Mouse (Mus musculus) ES-E14 (cell line): ENCODE measurements around the gene Tmem108.

ENCODE experiments used
- ZC3H11A ChIP-seq: IDR thresholded peaks from 2 replicates; pipeline ENCODE4 v1.6.1; 2012; ENCODE audit warnings: low read depth, mild to moderate bottlenecking, inconsistent platforms, low read length, borderline replicate concordance
- ZNF384 ChIP-seq: IDR thresholded peaks from 2 replicates; pipeline ENCODE4 v1.6.1; 2012; ENCODE audit warnings: low read depth, low read length, inconsistent platforms

DNA sequence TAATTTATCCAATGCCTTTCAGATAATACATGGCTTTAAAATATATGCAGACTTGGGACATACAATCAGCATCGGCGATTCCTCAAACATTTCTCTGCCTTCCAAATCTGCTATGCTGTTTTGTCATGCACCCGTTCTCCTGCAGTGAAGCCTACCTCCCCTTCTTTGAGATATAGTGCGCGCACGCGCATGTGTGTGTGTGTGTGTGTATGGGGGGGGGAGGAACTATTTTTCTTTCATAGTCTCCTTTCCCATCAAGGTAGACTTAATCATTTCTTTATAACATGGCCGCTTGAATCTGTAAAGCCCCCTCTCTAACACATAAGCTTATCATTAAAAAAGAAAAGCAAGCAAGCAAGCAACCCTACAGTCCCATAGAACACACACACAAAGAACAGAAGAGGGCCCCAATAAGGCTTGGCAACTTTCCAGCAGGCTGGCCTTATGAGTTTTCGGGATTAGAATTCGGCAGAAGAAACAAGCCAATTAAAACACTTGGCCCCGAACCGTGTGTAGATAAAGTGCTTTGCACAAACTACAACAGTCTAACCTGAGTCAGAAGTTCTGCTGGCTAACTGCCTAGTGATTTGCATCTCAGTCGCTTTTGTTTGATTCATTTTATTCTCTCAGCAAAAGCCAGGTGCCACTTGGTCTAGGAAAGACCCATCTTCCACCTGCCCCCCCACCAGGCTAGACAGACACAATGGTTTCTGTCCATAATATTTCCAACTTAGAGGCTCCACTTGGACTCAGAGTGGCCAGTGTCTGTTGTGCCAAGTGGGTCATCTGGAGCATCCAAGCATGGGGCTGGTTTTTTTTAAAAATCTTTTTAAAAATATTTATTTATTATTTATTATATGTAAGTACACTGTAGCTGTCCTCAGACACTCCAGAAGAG is 153.2 kb downstream of the Tmem108 start:
- TF ChIP-seq ZNF384 (no peak), ZC3H11A (no peak)
